Mouse (Mus musculus) erythroblast, embryonic 14.5 days (primary cell): ENCODE measurements around the gene Hip1r.

Experiments
- GATA1 ChIP-seq: IDR thresholded peaks from 2 replicates; pipeline ENCODE4 v1.6.1; 2012; ENCODE audit warnings: low read length, inconsistent platforms, mixed read lengths
- TAL1 ChIP-seq: IDR thresholded peaks from 3 replicates; pipeline ENCODE4 v1.6.1; 2012; ENCODE audit warnings: low read length, inconsistent platforms, mixed read lengths

- TF ChIP-seq GATA1 (no peak), TAL1 (no peak)
Observed at GRCm38 (mm10) chr5:124027702-124028470, 54.5 kb downstream of the Hip1r start.
